Mouse (Mus musculus): ENCODE data around the gene Sptlc3. TPM values are rescaled to one million over a fixed set of nuclear protein-coding genes. Genes with fewer than 3 reads are reported as not detected.

Sptlc3 gene
- polyA plus RNA-seq (2015; fragmentation: Nextera tagmentation; extraction: Ambion mirVana), result 0.10 TPM in 1 of 2 replicates, not detected in the other

DNA sequence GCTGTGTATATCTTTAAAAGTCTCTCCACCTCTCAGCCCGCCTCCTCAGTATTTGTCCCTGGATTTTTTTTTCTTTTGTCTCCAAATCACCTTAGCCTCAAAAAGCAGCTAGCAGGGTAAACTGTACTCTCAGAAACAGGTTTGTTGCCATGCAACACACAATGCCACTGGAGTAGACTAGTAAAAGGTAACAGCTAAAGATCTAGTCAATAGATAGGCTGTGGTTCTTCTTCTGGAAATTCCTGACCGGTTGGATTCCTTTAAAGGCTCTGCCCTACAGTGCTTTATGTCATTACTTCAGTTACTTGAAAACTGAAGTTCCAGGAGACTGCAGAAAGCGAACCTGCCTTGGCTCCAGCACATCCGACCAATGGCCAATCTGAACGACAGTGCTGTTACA lies at the start of gene Sptlc3:
Gene Sptlc3, plus strand, starts transcription at position 78 of the 400 bp plus-strand sequence.
- Histone ChIP-seq H3K27me3 (replicated peaks) (no peaks in the 10 kb centered on the region), H3K36me3 (replicated peaks) (no peaks in the 10 kb centered on the region), H3K9me3 (no peaks in the 10 kb centered on the region), H3K4me2 (no peak within 1 kb of the TSS), H3K9ac (no peak within 1 kb of the TSS), H3K4me3 (no peak within 1 kb of the TSS), H3K27ac (no peak within 1 kb of the TSS), H3K4me1 (no peaks in the 10 kb centered on the region)
- WGBS, result 65% methylated on average over 5 of the region's 5 CpGs
- no peak for ATAC-seq (replicated peaks)

GRCm38 (mm10) chr2:139467726-139468125 lies 26.0 kb upstream of the Sptlc3 start:
- Histone ChIP-seq H3K9me3 (no peaks in the 10 kb centered on the region), H3K4me3 (no peak overlapping the region), H3K4me2 (no peak overlapping the region), H3K4me1 (no peaks in the 10 kb centered on the region), H3K36me3 (replicated peaks) (no peaks in the 10 kb centered on the region), H3K27ac (no peak overlapping the region), H3K27me3 (replicated peaks) (no peaks in the 10 kb centered on the region), H3K9ac (no peak overlapping the region)
- ATAC-seq (replicated peaks), result no peak
- WGBS, result 81% methylated on average over 4 of the region's 4 CpGs

DNA sequence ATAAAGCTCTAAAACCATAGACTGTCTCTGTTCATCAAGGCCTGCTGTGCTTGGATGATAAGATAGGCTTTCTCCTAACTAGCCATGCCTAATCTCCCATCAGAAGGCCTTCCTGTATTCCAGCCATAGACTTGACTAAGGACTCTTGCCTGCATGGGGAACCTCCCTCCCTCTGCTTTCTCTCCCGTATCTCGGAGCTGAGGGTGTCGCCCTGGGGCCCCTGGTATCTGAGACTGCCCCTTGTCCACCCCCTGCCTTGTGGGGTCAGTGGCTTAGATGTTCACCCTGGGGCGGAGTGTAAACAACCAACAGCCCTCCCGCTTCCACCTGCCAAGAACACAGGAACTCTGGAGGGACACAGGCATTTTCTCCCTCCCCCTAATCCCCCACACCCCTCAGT lies 5.0 kb upstream of the Sptlc3 start:
- no peak for ATAC-seq (replicated peaks)
- 59% methylated on average over 5 of the region's 5 CpGs for WGBS
- no peak overlapping the region for H3K27ac ChIP-seq
- no peaks in the 10 kb centered on the region for H3K4me1 ChIP-seq
- H3K9me3 ChIP-seq, result no peaks in the 10 kb centered on the region
- H3K4me2 ChIP-seq, result no peak overlapping the region
- H3K36me3 ChIP-seq (replicated peaks), result no peaks in the 10 kb centered on the region
- no peak overlapping the region for H3K4me3 ChIP-seq
- no peak overlapping the region for H3K9ac ChIP-seq
- no peaks in the 10 kb centered on the region for H3K27me3 ChIP-seq (replicated peaks)

DNA sequence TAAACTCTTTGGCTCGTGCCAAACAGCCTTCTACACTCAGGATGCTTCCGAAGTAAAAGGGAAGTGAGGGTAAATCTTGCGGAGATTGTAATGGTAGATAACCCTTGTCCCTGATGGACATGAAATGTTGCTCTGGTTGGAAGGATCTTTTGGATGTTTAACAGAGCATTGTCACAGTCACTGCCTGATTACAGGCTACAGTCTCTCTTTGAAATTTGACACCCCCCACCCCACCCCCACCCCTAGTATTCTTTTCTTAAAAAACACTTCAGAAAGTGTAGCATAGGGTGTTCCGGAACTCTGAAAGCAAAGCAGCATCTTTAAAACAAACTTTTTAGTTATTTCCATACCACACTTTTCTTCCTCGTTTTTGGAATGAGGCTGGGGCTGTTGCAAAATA lies 916 bp downstream of the Sptlc3 start:
- ATAC-seq (replicated peaks), result no peak

GRCm38 (mm10) chr2:139561966-139562505 lies 68.3 kb downstream of the Sptlc3 start:
- Histone ChIP-seq H3K36me3 (replicated peaks) (no peaks in the 10 kb centered on the region), H3K4me1 (no peaks in the 10 kb centered on the region), H3K27ac (no peak overlapping the region), H3K9ac (no peak overlapping the region), H3K4me3 (no peak overlapping the region), H3K9me3 (no peaks in the 10 kb centered on the region), H3K4me2 (no peak overlapping the region), H3K27me3 (replicated peaks) (no peaks in the 10 kb centered on the region)
- ATAC-seq (replicated peaks), result no peak
- WGBS, result 78% methylated on average over 5 of the region's 5 CpGs

More for the DNA sequence above, 916 bp downstream of the Sptlc3 start:
- no peaks in the 10 kb centered on the region for H3K36me3 ChIP-seq (replicated peaks)
- no peak overlapping the region for H3K9ac ChIP-seq
- no peak overlapping the region for H3K4me2 ChIP-seq
- H3K9me3 ChIP-seq, result no peaks in the 10 kb centered on the region
- H3K27ac ChIP-seq, result no peak overlapping the region
- 51% methylated on average over 5 of the region's 5 CpGs for WGBS
- no peak overlapping the region for H3K4me3 ChIP-seq
- H3K27me3 ChIP-seq (replicated peaks), result no peaks in the 10 kb centered on the region
- H3K4me1 ChIP-seq, result no peaks in the 10 kb centered on the region

DNA sequence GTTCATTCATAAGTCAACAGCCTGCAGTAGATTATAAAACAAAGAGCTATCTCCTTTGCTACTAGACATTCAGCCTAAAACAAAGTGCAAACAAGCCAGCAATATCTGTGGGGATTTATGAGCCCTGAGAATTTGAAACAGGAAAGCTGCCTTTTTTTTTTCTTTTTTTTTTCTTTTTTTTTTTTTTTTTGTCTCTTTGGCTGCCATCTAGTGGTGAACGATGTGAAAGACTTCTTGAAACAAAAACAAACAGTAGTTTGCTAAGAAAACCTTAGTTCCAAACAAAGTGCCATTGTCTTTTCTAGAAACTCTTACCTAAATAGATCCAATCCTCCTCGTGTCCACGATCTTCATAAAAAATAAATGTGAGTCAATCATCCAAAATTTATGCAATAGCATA lies 85.6 kb downstream of the Sptlc3 start:
- 4% methylated on average over 3 of the region's 3 CpGs for WGBS
- H3K9ac ChIP-seq, result no peak overlapping the region
- no peak overlapping the region for H3K27ac ChIP-seq
- H3K4me3 ChIP-seq, result no peak overlapping the region
- no peaks in the 10 kb centered on the region for H3K27me3 ChIP-seq (replicated peaks)
- no peak for ATAC-seq (replicated peaks)
- no peaks in the 10 kb centered on the region for H3K9me3 ChIP-seq
- H3K4me1 ChIP-seq, result no peaks in the 10 kb centered on the region
- H3K4me2 ChIP-seq, result no peak overlapping the region
- H3K36me3 ChIP-seq (replicated peaks), result no peaks in the 10 kb centered on the region

GRCm38 (mm10) chr2:139582766-139583165 lies 89.1 kb downstream of the Sptlc3 start:
- H3K9me3 ChIP-seq, result no peaks in the 10 kb centered on the region
- WGBS, result 72% methylated on average over 6 of the region's 6 CpGs

GRCm38 (mm10) chr2:139587660-139588200 lies 94.0 kb downstream of the Sptlc3 start:
- Histone ChIP-seq H3K9me3 (no peaks in the 10 kb centered on the region), H3K4me2 (no peak overlapping the region), H3K9ac (no peak overlapping the region), H3K4me1 (no peaks in the 10 kb centered on the region), H3K36me3 (replicated peaks) (no peaks in the 10 kb centered on the region), H3K4me3 (no peak overlapping the region), H3K27ac (no peak overlapping the region), H3K27me3 (replicated peaks) (no peaks in the 10 kb centered on the region)
- no peak for ATAC-seq (replicated peaks)
- WGBS, result 89% methylated on average over 2 of the region's 2 CpGs

More at GRCm38 (mm10) chr2:139582766-139583165, 89.1 kb downstream of the Sptlc3 start:
- Histone ChIP-seq H3K9ac (no peak overlapping the region), H3K27me3 (replicated peaks) (no peaks in the 10 kb centered on the region), H3K36me3 (replicated peaks) (no peaks in the 10 kb centered on the region), H3K4me2 (no peak overlapping the region), H3K4me1 (no peaks in the 10 kb centered on the region), H3K4me3 (no peak overlapping the region), H3K27ac (no peak overlapping the region)
- ATAC-seq (replicated peaks), result 0 out of 2 replicates have a peak, but pooled peaks have one; percentile 37

DNA sequence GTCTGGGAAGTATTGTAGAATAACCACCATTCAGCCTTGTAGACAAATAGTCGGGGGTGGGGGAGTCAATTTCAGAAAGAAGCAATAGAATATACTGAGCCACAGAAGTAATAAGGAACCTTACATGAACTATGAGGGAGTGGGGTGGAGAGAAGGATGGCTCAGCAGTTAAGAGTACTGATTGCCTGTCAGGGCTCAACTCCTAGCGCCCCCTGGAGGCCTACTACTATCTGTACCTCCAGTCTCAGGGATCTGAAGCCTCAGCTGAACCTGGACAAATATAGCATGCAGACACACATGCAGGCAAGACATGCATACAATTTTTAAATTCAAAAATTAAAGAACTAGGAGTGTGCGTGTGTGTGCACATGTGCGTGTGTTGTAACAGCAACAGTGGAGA lies 96.2 kb downstream of the Sptlc3 start:
- no peak overlapping the region for H3K4me2 ChIP-seq
- H3K36me3 ChIP-seq (replicated peaks), result no peaks in the 10 kb centered on the region
- ATAC-seq (replicated peaks), result no peak
- no peaks in the 10 kb centered on the region for H3K4me1 ChIP-seq
- H3K27me3 ChIP-seq (replicated peaks), result no peaks in the 10 kb centered on the region
- no peak overlapping the region for H3K27ac ChIP-seq
- no peaks in the 10 kb centered on the region for H3K9me3 ChIP-seq
- H3K4me3 ChIP-seq, result no peak overlapping the region
- WGBS, result 43% methylated on average over 4 of the region's 4 CpGs
- H3K9ac ChIP-seq, result no peak overlapping the region

DNA sequence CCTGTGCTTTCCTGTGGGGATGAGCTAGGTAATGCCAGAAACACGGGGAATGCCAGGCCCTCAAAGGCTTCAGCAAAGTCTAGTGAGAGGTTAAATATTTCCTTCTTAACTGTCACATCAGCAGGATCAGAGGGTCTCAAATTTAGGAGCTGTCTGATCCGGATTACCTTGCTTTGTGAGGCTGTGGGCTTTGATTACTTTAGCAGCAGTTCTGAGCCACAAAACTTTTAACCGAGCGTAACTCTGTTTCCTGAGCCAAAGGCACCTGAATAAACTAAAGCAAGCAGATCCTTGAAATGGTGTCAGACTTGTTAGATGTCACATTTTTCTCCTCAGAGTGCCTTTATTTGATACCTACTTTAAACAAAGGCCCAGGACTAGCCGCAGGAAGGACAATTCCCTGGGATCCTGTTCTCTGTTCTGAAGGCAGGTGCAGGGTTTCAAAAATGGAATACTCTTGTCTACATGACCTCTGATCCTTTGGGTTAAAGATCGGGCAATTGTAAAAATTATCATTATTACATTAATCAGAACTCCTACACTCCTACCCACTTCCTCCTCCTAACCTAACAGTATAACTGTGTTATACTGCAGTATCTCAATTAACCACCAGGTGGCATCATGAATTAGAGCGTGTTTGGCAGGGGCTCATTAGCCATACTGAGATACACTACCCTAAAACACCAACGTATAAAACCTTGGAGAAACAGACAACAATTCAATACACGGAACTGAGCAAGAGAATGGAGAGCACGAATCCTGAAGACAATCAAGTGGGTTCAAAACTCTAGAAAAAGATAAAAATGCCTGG lies 97.4 kb downstream of the Sptlc3 start:
- H3K4me2 ChIP-seq, result no peak overlapping the region
- no peaks in the 10 kb centered on the region for H3K36me3 ChIP-seq (replicated peaks)
- WGBS, result 34% methylated on average over 10 of the region's 10 CpGs
- no peak overlapping the region for H3K9ac ChIP-seq
- H3K4me1 ChIP-seq, result no peaks in the 10 kb centered on the region
- no peak overlapping the region for H3K27ac ChIP-seq
- no peak overlapping the region for H3K4me3 ChIP-seq
- H3K27me3 ChIP-seq (replicated peaks), result no peaks in the 10 kb centered on the region
- H3K9me3 ChIP-seq, result no peaks in the 10 kb centered on the region
- ATAC-seq (replicated peaks), result peak; percentile 88

DNA sequence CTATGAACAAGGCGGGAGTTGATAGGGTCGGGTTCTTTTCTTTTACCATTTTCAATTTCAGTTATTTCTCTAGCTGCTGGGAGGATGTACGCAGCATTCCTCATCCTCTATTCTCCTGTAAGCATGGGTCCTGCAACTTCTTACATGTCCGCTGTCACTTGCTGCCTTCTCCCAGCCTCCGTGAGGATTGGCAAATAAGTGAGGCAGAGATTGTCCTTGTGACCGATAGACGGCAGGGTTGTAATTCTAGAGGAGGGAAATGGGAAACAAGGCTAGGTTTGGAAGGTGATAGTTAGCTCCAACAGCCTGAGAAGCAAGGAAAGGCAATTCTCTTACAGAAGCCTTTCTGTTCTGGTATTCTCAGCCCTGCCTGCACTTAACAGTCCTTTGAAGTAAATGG lies 98.4 kb downstream of the Sptlc3 start:
- Histone ChIP-seq H3K4me2 (no peak overlapping the region), H3K27ac (no peak overlapping the region), H3K9ac (no peak overlapping the region), H3K4me3 (no peak overlapping the region), H3K27me3 (replicated peaks) (no peaks in the 10 kb centered on the region), H3K9me3 (no peaks in the 10 kb centered on the region), H3K4me1 (no peaks in the 10 kb centered on the region), H3K36me3 (replicated peaks) (no peaks in the 10 kb centered on the region)
- WGBS, result 86% methylated on average over 7 of the region's 7 CpGs
- ATAC-seq (replicated peaks), result no peak

GRCm38 (mm10) chr2:139597229-139597628 lies 103.5 kb downstream of the Sptlc3 start:
- WGBS, result 96% methylated on average over 5 of the region's 5 CpGs
- Histone ChIP-seq H3K27ac (no peak overlapping the region), H3K9me3 (no peaks in the 10 kb centered on the region), H3K4me3 (no peak overlapping the region), H3K4me1 (no peaks in the 10 kb centered on the region), H3K4me2 (no peak overlapping the region), H3K36me3 (replicated peaks) (no peaks in the 10 kb centered on the region), H3K9ac (no peak overlapping the region), H3K27me3 (replicated peaks) (no peaks in the 10 kb centered on the region)
- ATAC-seq (replicated peaks), result no peak
